Mouse (Mus musculus) MEL-GATA-1-ER (cell line): ENCODE results near the gene Ramp2.

Source experiments
- DNase-seq: peaks from one replicate; pipeline ENCODE4 v3.0.0-alpha.2; 2012; ENCODE audit warnings: low read depth; ENCODE audit errors: extremely low read depth

Gene Ramp2

DNA sequence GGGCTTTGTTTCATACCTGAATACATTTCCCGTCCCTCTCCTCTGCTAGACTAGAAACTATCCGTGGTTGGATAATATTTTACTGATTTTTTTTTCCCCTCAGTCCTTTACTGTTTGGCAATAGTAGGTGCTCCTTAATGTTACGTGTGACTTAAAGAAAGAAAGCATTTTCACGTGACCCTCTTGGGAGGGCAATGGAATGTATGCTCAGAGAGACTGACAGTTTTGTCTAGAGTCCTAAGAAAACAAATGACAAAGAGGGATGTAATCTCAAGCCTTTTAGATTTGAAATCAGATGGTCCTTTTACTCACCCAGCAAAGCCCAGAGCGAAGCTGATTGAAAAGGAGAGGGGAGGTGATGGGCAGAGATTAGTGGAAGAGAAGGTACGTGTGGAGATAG is 20.1 kb downstream of the Ramp2 start:
- DNase-seq = no peak

DNA sequence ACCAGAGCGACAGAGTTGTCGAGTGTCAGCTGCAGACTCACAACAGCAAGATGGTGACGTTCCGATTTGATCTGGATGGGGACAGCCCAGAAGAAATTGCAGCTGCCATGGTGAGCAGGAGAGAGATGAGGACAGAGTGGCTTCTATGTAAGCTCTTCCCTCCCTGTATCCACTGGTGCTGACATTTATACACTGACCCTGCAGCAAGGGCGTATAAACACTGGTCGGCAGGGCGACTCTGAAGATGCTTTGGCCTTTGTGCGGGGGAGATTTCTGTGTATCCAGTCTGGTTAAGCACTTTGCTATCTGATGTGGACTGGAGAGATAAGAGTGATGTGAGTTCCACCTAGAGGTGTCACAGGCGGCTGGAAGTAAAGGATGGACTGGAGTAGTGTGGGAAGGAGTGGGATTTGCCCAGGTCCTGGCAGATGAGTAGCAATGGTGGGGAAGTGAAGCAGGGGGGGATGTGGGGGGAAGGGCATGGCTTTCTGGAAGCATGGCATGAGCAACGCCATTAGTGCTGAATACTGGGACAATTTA is 23.8 kb downstream of the Ramp2 start:
- no peak for DNase-seq

DNA sequence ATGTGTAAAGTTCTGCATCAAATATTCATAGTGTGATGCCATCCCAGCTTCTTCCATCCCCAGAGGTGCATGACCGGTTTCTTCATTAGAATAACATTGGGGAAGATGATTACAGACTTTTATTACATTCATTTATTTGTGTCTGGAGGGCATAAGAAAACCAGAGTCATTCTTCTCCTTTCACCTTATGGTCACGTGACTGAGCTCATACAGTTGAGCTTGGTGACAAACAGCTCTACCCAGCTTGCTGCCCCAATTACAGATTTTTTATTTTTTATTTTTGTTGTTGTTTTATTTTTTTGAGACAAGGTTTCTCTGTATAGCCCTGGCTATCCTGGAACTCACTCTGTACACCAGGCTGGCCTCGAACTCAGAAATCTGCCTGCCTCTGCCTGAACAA is 26.6 kb downstream of the Ramp2 start:
- no peak for DNase-seq

DNA sequence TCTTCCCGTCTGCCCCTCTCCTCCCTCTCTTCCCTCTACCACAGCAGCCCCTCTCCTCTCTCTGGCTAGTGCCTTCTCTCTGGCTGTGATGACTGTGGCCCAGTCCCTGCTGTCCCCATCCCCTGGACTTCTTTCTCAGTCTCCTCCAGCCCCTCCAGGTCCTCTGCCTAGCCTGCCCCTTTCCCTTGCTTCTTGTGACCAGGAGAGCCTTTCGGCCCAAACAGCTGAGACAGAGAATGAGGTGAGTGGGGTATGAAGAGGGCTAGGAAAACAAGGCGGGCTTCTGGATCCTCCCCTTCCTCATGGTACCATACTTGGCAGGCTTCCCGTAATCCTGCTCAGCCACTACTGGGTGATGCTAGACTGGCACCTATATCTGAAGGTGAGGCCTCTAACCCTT is 29.5 kb downstream of the Ramp2 start:
- no peak for DNase-seq

DNA sequence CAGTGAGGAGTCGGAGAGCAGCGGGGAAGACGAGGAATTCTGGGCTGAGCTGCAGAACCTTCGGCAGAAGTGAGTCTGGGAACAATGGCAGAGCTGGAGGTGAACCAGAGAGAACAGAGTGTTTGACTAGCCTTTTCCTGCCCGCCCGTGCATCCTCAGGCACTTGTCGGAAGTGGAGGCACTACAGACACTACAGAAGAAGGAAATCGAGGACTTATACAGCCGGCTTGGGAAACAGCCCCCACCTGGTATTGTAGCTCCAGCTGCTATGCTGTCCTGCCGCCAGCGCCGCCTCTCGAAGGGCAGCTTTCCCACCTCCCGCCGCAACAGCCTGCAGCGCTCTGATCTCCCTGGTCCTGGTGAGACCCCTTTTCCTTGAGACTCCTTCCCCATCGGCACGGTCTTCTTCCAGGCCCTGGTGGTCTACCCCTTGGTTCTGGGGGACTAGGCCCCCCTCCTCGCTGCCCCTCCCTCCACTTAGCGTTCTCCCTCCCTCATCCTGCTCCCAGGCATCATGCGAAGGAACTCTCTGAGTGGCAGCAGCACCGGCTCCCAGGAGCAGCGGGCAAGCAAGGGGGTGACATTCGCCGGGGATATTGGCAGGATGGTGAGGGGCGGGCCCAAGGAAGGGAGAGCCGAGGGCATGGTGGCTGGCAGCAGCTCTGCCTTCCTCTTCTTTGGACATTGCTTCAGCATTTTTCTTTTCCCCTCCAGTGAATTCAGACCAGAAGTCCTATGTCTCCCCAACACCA is 30.7 kb downstream of the Ramp2 start:
- no peak for DNase-seq

DNA sequence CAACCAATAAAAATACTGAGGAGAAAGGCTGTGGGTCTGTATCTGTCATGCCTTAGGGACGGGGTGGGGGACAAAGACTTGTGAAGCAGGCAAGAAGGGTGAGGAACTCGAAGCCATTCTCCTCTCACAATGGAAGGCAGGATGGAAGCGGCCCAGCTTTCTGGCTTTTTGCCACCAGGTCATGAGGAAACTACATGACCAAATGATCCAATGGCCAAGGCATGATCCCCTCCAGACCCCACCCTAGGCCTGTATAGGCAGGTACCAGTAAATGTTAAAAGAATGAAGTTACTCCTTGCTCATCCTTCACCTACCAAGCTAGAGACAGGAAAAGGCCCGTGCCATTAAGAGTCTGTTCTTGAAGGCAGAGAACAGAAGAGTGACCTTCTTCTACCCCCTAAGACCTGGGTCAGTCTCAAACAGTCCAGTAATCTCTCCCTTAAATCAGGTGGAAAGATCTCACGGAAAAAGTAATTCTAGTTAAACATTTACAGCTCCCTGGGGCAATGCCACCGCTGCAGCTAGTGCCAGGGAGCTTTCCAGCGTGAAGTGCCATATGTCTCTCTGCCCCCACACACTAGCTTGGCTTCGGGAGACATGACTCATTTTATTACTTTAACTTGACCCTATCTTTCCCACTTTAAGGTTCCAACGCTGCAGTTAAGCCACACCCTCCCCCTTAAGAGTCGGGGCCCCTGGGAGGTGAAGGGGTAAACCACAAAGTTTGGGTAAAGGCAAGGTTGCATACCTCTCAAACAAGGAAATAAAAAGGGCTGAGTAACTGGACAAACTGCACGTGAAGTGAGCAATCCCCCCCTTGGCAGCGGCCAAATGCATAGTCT is 31.8 kb downstream of the Ramp2 start:
- DNase-seq = peak; percentile 27

DNA sequence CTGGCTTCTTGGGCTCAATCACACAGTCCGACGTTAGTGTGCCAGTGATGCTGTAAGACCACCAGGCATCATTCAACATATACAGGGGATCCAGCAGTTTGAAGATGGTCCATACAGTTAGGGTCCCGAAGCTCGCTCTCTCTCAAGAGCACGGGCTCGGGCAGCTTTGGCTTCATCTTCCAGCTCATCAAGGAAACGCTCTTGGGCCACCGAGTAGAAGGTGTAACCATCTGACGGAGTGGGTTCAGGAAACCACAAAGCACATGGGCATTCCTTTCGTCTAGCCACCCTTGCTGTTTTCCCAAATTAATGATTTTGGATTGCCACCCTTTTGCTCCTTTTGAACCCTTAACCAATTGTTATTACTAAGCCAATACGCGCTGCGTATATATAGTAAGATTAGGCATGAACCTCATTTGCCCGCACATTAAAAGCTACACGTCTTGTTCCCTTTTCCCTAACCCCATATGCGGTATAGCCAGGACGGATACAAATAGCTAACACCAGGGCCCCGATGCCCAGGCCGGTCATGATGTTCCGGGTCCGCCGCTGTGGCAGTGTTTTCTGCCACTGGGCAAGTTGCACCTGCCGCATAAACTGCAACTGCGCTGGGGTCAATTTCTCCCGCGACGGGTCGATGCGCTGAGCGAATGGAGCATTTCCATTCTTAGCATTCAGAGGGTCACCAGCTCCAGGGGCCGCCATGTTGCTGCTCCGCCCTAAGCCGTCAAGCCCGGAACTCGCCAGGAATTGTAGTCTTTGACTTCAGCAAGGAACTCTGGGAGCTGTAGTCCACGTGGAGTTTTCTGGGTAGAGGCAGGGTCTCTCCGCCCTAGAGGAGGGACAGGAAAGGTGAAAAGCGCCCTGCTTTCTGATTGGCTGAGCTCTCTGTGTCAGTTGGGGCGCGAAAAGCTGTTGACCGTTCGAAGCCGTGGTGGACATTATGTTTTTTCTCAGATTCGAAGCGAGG is 32.7 kb downstream of the Ramp2 start, which contains the start of the genes Cntd1 and Coa3:
Cntd1 (plus strand) TSS at position 790 of the 970 bp plus-strand sequence.
Coa3 (minus strand) TSS at position 892 of the 970 bp plus-strand sequence.
- DNase-seq = peak; percentile 93

DNA sequence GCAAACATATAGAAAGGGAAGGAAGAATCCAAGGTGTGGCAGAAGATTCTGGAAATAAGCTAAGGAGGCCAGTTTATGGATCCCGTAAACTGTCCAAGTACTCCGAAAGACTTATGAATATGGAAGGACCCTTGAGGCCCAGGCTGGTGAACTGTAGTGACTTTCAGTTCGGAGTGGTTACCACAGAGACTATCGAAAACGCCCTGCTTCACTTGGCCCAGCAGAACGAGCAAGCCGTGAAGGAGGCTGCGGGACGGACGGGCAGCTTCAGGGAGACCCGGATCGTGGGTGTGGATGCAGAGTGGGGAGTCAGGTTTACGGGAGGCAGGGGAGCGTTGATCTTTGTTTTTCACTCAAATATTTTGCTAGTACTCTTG is 33.4 kb downstream of the Ramp2 start:
- no peak for DNase-seq

DNA sequence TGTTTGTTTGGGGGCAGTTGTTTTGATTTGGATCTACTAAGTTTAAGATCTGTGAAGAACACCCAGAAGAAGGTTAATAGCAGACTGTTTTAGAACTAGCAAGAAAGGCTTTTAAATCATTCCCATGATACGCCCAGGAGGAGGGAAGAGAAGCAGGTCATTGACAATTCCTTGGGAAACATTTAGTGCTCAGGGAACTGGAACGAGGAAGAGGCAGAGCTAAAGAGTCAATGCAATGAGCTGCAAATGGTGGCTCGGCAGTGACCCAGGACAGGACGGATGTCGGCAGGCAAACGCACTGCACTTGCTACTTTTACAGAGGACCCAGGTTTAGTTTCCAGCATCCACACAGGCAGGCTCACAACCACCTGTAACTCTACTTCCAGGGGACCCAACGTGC is 35.0 kb downstream of the Ramp2 start:
- no peak for DNase-seq

DNA sequence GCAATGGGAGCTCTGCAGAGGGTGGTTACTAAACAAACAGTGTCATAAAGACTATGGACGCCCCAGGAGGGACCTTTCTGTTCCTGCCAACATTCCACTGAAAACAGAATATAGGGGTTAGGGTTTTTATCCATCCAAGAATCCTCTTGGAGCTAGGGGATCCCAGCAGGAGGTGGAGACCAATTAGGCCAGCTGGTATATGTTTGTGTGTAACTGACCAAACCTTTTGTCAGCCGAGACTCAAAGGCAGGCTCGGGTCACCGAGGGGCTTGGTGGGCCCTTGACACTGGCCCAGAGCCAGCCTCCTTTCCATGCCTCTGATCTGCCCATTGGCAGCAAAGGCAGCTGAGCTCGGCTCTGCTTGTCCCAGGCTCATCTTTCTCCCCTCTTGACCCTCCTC is 37.1 kb downstream of the Ramp2 start:
- DNase-seq = no peak

DNA sequence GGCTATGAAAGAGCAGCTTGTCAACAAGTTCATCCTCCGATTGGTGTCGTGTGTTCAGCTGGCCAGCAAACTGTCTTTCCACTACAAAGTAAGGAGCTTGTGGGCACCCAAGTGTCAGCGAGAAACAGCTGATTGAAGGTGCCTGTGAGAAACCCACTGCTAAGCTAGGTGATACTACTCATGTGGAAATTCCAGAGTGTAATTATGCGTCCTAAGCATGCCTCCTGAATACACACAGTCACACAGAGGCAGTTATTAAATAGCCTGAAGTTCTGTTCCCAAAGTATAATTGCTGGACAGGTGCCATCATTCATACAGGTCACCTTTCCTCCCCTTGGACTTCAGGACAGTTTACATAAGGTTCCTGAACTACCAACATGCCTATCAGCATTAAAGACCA is 38.0 kb downstream of the Ramp2 start:
- DNase-seq = no peak

DNA sequence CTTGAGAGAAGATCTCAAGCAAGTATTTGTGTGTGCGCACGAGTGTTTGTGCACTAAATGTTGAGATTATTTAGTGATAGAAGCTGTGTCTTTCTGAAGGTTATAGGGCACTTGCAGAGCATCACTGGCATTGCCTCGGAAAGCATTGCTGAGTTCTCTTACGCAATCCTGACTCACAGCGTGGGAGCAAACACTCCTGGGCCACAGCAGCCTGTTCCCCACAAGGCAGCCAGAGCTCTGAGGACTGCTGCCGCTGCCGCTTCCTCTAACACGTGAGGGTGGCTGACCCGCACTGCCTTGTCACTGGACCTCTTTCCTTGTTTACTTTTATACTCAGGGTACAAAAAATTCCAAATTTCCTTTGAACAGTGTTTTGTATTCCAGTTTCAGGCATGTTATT is 41.5 kb downstream of the Ramp2 start:
- no peak for DNase-seq

DNA sequence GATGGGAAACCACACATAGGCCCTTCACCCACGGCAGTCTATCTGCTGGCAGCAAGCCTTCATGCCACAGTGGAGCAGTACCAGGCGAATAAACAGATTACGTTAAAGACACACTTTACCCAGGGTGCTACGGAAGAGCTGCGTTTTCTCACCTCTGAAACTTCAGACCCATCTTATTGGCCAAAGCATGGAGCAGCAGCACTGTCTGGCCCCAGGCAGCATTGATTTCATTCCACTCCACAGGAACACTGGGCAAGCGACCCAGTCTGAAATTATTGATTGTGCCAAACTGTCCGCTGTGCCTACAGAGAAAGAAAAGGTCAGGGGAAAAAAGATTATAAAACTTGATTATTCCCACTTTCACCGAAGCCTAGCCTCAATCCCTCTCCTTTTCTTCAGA is 45.4 kb downstream of the Ramp2 start:
- no peak for DNase-seq

DNA sequence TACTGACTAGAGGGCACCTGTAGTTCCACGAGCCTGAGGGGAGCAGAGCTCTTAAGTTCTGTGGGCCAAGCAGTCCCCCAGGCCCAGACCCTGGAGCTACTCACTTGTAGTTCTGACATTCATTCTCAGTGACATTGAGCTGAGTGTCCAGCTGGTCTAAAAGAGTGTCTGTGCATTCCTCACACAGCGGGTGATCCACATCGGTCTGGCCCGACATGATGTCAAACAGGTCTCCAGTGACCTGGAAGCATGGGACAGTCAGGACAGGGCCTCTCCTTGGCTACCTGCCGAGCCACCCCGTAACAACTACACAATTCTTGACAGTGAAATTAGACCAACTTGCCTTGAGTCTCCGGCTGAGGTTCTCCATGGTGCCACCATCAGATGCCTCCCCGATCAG is 49.4 kb downstream of the Ramp2 start:
- no peak for DNase-seq

DNA sequence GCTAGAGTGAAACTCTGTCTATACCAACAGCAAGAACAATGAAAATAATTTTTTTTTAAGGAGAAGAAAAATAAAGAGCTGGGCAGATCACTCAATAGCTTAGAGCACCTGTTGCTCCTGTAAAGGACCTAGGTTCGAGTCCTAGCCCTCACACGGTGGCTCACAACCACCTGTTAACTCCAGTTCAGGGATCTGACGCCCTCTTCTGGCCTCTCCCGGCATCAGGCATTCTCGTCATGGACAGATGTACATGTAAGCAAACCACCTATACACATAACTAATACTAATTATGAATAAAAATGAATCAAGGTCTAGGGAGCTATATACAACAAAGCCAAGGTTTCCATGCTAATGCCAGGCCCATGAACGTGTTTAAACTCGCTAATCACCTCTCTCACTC is 55.1 kb downstream of the Ramp2 start:
- no peak for DNase-seq

DNA sequence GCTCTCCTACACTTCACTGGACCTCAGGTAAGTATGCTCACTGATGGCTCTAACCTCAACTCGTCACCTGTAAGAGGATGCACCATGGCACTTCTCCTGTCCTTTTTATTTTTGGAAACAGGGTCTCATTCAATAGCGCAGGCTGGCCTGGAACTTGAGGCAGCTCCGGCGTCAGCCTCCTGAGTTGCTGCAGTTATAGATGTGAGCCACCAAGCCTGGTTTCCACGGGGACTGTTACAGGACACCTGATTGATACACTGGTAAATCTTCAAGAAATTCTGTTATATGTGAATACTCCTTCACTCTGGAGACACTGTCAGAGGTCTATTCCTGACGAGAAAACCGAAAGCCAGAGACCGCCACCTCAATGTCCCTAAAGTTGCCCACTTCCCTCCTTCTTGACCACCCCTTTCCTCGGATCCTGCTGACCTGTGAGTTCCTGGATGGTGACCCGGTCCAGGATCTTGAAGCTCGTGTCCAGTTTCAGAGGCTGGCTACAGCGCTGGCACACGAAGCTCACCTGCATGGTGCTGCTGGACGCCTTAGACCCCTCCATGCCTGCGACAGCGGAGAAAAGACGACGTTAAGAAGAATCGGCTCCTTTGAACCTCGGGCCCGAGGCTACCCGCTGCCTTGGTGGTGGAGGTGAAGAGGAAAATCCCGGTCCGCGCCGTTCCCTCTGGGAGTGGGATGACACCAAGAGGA is 55.6 kb downstream of the Ramp2 start:
- no peak for DNase-seq

DNA sequence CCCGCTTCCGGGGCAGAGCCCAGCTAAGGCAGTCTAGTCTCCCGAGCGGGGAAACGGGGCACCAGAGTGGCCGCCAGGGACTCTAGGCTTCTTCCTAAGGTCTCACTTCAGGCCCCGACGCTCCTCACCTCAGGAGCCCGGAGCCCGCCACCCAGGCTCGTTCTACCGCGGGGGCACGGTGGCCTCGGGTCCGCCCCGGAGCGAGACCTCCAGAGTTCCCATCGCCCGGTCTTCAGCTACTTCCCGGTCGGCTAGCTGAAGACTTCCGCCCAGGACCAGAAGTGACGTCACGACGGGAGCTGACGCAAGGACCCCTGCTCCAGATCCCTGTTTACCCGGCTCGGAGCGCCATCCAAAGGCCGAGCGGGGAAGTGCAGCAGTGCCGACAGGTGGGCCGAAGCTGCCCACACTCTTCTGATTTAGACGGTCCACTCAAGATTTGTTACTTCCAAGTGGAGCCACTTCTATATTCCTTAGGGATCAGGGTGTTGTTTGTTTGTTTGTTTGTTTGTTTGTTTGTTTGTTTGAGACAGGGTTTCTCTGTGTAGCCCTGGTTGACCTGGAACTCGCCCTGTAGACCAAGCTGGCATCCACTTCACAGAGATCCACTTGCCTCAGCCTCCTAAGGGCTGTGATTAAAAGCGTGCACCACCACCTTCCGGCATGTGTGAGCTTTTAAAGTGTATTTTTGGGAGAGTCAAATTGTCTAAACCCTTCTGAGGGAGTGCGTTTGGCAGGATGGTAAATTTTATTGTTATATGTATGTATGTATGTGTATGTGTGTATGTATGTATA is 56.4 kb downstream of the Ramp2 start, which contains the start of gene Becn1:
Becn1 (minus strand) TSS at position 283 of the 795 bp plus-strand sequence.
- peak; percentile 85 for DNase-seq

DNA sequence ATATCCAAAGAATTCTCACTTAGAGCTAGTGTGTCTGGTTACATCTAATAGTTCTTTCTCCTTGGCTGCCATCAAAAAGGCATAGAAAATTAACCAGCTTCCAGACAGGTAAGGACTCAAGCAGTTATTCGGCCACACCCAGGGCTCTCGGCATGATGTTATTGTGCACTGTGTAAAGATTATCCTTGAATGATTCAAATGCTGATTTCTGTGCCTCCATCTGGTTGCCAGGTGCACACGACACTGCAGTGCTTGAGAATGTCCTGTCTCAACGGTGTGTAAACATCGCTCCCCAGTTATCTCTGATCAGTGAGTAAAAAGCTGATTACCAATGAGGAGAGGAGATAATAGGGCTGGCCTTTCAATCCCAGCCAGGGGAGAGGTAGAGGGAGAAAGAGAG is 61.9 kb downstream of the Ramp2 start:
- DNase-seq = no peak
